Mouse (Mus musculus) heart, postnatal 4 days (tissue): ENCODE results near the gene Lctl. TPM values are rescaled to one million over a fixed set of nuclear protein-coding genes. Genes with fewer than 3 reads are reported as not detected.

Source experiments
- total RNA-seq, 2 experiments: library from RNA; stranded (reverse); gene quantifications; 2 replicates each; pipeline ENCODE4 v1.2.3; 2021

Gene Lctl
- total RNA-seq, 2 experiments from 2014 or later = 0.67 to 0.68 TPM

Other genes starting within 250 kb of the Lctl start
- gene Smad6, start 95.1 kb upstream of the Lctl start, total RNA-seq = 10 to 100 TPM; 18.5 to 20.1 TPM
- gene Zwilch, start 56.0 kb downstream of the Lctl start, total RNA-seq = 10 to 100 TPM; 17.2 to 18.2 TPM
- gene Rpl4, start 56.2 kb downstream of the Lctl start, total RNA-seq = 100 to 1,000 TPM; 768 to 770 TPM
- gene Snapc5, start 62.1 kb downstream of the Lctl start, total RNA-seq = 10 to 100 TPM; 16.5 to 19.3 TPM
- gene Uchl4, start 118.1 kb downstream of the Lctl start, total RNA-seq = 1 to 10 TPM; 1.7 to 2.4 TPM
- gene Map2k1, start 136.5 kb downstream of the Lctl start, total RNA-seq = 10 to 100 TPM; 65.1 to 65.5 TPM
- gene Tipin, start 164.4 kb downstream of the Lctl start, total RNA-seq = 10 to 100 TPM; 43.5 to 56.8 TPM
- 10 to 100 TPM; 21.6 to 22.1 TPM for gene Dis3l, start 224.1 kb downstream of the Lctl start, total RNA-seq